Mouse (Mus musculus) lung, adult 18-20 months (tissue): Measurements from ENCODE around the gene Acsl1.

ENCODE experiments used
- DNase-seq, 2 experiments: peaks; one replicate each; pipeline ENCODE4 v3.0.0; 2022; ENCODE audit warnings: mixed read lengths in 2 of 2

The Acsl1 gene

DNA sequence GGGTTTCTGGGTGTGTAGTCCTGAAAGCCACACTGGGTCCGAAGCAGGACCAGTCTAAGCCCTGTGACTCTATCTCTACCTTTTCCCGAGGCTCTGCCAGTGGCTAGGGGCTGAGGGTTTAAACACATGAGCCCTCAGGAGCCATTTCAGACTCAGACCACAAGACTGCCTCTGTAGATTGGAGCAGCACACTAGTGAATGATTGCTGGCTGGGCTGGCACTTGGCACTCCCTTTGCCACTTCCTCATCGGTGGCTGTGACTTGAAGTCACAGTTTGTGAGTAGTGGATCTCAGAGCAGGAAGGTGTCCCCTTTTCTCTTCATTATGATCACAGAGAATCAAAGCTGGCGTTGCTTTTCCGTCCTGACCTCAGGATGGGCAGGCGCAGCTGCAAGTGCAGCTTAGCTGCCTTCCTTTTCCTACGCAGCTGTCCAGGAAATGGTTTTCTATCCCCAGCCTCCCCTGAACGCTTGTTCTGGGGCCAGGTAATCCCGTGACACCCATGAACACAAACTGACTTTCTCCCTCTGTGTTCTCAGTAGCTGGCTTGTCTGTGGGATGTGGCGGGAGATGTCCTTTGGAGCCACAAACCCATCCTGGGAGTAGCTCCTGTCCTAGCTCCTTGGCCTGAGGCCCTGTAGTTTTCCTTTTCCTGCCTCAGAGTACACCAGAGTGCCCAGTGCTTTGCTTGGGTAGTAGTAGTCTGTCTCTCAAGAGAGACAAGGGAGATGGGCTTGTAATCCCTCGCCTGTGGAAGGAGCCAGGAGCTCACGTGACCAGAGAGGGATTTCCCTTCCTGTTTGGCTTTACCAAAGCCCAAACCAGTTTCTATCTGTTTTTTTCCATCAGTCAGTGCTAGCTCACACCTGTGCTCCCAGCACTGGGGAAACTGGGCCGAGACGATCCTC lies 37.9 kb downstream of the Acsl1 start:
- no peak for DNase-seq

DNA sequence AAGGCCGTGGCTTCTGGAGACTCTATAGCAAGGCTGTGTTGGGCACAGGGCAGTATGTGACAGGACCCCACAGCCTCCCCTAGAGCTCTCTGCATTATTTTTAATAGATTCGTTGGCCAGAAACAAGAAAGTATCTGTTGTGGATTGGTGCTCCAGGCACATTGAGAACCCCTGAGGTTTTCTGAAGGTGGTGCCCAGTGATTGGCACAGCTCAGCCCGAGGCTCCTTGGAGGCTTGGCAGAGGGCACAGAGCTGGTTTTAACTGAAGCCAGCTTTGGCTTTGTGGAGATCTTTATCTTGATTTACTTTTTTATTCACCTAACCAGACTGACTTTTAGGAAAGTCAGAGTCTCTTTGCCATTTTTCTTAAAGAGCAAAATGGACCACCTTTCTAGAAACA lies 38.6 kb downstream of the Acsl1 start:
- DNase-seq: no peak

DNA sequence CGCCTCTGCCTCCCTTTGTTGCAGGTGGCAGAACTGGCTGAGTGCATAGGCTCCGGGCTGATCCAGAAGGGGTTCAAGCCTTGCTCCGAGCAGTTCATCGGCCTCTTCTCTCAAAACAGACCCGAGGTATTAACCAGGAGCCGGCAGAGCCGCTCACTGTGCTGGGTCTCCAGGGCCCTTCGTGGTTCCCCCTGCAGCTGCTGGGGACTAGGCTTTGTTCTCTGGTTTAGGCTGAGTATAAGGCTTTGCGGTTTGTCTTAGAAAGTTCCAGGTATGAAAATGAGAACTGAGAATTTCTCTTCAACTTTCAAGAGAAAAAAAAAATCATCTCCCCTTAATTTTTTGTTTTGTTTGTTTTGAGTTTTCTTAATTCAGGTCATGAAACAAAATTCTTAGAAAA lies 40.5 kb downstream of the Acsl1 start:
- DNase-seq: no peak

DNA sequence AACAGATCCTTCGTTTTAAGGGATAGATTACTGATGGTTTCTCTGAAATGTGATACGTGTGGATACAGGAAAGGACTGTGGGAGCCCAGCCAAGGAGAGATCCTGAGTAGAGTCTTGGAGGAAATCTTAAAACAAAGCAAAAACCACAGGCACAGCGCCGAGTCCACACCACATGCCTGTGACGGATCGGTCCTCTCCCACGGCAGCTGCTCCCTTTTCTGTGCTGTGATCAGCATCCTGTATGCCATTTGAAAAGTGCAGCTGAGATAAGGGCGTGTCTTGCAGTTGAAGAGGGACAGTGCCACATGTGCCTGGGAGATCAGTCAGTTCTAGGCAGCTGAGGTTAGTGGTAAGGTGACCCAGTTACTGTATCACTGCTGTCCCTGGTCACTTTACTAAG lies 41.7 kb downstream of the Acsl1 start:
- DNase-seq: no peak

DNA sequence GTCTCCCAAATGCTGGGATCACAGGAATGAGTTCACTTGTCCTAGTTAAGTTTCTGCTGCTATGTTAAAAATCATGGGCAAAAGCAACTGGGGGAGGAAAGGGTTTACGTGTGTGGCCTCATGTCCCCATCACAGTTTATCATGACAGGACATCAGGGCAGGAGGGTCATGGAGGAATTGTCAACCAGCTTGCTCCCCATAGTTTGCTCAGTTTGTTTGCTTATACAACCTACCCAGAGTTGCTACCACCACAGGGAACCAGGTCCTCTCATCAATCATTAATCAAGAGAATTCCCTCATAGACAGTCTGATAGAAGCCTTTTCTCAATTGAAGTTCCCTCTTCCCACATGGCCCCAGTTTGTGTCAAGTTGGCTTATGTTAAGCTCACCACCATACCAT lies 43.2 kb downstream of the Acsl1 start:
- DNase-seq: no peak

DNA sequence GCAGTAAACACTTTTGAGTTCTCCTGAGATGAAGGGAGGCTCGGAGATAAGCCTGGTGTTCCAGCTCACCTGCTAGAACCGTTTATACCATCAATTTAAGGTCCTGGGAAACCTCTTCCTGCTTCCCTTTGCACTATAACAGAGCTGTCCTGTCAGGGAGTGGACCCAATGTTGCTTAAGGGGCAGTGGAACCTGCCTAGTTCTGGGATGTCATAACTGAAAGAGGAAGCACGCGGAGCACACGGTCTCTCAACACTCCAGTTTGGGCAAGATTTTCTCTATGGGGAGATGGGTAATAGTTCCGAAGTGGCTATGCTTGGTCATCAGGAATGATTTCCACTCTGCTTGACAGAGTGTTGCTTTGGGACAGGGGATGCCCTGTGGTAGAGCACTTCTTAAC lies 49.8 kb downstream of the Acsl1 start:
- DNase-seq: no peak

DNA sequence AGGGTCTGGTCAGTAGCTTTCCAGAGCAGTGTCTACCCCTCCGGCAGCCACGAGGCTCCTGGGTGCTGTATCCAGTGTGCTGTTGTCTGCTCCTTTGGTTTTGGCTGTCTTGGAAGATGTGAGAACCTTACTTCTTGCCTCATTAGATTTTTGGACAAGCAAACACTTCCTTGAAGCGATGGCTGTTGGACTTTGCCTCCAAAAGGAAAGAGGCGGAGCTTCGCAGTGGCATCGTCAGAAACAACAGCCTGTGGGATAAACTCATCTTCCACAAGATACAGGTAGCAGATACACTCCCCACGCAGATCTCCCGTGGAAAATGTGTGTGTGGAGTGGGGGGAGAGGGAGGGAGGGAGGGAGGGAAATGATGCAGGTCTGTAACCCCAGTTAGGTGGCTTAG lies 55.3 kb downstream of the Acsl1 start:
- no peak for DNase-seq

DNA sequence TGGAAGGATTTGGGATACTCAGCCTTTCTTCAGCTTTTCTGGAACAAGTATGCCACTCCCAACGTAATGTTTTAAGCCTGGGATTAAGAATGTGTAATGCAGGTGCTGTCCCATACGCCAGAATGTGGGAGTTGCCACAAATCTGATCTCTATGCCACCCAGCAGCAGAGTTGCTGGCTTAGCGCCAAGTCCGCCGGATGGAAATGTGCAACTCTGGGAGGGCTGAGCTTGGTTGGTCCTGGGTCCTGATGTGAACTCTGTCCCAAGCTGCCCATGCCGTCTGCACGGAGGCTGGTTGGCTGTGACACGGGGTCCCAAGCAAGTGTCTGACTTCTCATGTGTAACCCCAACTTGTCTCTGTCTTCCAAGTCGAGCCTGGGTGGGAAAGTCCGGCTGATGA lies 56.0 kb downstream of the Acsl1 start:
- no peak for DNase-seq

DNA sequence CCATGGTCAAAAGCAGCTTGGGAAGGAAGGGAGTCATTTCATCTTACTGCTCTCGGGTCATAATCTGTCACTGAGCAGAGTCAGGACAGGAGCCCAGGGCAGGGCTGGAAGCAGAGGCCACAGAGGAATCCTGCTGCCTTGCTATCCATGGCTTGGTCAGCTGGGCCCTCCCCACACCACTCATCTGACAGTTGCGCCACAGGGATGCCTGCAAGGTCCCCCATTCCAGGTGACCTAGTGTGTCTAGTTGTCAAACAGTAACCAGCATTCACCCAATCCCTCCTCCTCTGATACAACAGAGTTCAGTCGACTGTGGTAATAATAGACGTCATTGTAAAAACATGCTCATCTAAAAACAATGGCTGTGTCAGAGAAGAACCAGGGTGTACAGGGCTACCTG lies 58.7 kb downstream of the Acsl1 start:
- no peak for DNase-seq

DNA sequence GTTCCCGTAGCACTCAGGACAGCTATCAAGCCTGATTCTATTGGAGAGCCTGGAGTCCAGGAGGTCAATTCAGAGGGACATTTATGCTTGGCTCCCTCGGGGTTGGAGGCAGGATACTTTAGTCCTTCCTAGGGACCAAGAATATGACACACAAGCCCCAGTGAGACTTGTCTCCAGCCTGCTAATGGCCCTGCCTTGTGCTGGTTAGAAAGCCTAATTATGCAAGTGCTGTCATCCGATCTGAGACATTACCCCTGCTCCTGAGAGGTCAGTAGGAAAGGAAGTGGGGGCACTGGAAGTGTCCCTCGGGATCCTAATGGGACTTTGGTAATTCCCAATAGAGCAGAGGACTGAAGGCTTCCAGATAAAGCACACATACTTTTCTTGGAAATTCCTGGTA lies 59.7 kb downstream of the Acsl1 start:
- DNase-seq: no peak

DNA sequence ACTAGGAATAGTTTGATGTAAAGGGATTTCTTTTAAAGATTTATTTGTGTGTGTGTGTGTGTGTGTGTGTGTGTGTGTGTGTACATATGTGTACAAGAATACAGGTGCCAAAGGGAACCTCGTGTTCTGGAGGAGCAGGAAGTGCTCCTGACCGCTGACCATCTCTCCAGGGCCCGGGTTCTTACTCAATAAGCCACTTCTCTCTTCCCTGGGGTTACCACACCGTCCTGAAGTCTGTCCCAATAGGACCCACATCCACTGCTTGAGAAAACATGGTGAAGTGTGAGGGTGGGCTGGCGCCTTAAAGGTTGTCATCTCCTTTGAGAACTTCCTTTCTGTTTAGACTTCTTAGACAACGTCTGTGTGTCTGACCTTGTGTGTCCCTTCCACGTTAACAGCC lies 63.1 kb downstream of the Acsl1 start:
- peak in 1 of 2 experiments; percentile 20 for DNase-seq

DNA sequence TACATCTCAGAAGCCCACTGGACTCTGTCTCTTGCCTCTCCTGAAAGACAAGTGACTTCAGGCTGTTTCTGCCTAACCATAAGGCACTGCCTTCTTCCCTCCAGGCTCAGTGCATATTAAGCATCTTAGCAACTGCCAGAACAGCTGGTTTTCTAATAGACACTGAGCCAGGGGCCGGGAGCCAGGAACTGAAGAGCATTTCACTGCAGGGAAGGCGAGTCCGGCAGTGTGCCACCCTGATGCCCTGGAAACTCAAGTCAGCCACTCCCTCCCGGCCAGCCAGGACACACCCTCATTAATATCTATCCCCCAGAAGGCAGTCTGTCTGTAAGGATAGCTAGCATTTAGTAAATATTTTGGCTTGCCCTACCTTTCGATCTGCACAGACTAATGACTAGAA lies 68.9 kb downstream of the Acsl1 start:
- DNase-seq: peak; percentile 18 to 26

DNA sequence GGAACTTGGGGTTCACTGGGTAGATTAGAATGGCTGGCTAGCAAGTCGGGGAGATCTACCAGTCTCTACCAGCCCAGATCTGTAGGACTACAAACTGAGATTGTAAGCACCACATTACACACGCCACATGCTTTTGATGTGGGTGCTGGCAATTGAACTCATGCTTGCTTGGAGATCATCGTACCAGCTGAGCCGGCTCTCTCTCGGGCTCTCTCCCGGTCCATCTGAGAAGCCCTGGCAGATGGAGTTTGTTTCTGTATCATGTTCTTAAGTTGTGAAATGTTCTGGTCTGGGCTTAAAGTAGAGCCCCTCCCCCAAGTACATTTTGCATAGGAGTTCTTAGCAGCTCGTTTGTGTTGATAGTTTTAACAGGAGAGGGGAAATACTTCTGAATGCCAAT lies 72.4 kb downstream of the Acsl1 start:
- peak in 1 of 2 experiments; percentile 29 for DNase-seq

DNA sequence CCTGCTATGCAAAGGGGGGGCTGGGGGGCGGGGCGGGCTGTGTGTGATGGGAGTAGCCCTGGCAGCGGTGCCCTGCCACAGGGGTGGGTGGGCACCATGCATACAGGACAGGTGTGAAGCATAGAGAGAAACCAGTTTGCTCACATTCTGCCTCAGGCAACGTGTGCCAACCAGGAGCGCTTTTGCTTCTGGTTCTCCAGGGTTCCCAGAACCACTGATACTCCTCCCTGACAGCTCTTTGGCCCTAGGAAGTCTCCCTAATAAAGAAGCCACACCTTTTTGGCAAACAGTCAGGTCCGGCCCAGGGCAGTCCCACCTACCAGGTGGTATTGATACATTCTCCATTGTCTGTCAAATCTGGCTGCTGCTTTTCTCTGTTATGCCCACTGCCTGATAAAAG lies 72.8 kb downstream of the Acsl1 start:
- peak; percentile 14 to 50 for DNase-seq

DNA sequence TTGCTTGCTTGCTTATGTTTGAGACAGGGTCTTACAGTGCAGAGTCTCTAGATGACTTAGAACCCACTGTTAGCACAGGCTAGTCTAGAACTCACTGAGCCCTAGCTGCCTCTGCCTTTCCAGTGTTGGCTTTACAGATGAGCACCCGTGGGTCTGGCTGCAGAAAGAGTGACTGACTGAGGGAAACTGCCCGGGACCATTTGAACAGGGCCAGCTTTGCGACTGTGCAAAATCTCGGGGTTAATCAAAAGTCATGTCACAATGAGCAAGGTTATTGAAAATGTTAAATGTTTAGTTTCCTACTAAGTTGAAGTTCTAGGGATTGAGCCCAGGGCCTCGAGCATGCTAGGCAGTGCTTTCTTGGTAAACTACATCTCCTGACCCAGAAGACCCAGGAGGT lies 75.0 kb downstream of the Acsl1 start:
- no peak for DNase-seq

DNA sequence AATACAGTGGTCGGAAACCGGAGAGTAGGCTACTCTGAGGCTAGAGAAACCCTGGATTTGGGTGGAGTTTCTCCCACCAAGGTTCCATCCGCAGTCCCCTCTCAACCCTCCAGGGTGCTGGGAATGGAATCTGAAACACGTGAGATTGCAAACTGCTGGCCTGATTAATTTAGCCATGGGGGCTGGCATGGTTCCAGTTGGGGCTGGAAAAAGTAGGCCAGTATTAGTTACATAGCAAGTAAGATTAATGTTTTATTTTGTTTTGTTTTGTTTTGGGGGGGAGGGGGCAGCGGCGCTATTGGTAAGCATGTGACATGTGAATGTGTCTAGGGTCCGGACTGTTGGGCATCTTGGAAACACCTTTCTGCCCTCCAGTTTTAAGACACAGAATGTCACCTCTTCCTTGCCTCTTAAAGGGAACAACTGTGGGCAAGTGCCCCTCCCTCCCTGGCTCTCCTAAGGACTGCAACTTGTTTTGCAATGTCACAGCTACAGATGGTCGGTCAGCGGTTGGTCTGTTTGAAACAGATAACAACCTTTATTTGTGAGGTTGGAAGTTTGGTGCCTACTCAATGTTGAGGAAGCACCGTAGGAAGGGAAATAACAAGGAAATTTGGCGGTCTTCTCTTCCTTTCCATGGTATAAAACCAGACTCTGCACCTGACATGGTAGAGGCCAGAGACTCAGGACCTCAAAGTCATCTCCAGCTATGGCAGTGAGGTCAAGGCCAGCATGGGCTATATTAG lies 75.8 kb downstream of the Acsl1 start:
- peak; percentile 20 to 38 for DNase-seq

DNA sequence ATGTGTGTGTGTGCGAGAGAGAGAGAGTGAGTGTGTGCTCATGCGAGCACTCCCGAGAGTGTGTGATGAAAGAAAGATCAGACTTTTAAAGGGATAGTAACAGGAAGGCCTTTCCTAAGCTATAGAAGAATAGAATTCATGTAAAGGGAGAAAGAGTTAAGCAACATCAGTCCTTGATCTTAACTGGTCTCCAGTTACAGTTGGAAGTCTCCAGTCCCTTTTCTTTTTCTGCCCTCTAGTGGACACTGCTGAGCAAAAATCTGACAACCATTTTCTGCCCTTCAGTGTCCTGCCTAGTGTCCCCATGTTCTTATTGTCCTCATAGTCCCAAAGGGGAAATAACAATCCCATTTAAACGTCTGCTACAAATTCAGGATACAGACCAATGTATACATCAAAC lies 76.4 kb downstream of the Acsl1 start:
- DNase-seq: peak in 1 of 2 experiments; percentile 60

DNA sequence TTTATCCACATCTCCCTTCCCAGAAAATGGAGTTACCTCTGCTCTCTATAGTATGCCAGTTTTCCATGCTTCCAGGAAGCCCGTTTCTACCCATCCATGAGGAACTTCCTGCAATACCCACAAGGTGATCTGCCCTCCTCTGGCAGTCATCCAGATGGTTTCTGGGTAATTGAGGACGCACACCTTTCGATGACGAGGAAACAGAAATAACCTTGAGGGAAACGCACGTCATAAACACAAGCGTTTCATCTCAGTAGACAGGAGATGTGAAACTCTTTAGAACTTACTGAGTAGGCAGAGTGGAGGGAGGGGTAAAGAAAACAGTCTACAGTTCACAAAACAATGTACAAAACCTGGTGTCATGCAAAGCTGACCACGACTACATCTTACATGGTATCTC lies 79.2 kb downstream of the Acsl1 start:
- DNase-seq: no peak

DNA sequence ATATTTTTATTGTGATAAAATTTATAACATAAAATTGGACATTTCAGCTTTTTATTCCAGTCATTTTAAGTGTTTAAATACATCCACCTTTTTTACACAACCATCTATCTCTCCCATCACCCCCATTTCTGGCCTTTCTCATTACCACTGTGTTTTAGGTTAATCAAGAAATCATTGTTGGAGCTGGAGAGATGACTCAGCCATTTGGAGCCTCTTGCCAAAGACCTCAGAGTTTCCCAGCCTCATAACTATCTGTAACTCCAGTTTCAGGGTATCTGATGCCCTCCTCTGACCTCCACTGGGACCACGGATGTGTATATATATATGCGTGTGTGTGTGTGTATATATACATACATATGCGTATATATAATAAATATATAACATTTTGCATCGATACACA lies 80.2 kb downstream of the Acsl1 start:
- DNase-seq: no peak

DNA sequence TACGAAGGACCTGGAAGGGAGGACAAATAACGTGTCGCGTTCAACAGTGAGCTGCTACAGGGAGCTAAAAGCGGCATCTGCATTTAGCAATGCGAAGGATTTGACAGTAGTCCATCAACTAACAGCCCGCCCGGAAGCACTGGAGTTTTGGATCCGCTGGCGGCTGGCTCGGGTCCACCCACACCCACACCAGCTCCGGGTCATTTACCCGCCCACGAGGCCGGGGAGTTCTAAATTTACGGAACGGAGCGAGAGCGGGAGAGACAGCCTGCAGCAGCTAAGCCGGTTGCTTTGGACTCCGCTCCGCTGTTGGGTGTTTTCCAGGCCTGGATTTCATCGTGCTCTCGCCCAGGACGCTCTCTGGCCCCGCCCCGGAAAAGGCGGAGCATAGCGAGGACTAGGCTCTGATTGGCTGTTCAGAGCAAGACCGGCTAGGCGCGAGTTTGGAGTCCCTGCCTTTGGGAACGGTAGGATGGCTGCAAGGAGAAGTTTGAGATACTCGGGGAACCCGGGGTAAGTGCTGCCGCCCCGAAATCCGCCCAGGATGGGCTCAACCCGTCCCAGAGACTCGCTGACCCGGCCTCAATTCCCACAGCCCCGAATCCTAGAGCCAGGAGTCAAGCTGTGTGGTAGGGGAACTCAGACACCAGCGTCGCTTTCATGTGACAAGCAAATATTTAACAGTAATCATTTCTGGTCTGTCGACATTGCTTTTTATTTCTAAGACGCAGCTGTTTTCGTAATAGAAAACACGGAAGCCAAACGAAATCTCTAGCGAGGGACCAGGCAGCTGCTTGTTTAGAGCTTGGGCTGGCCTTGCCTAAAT lies 81.0 kb downstream of the Acsl1 start, which contains the start of gene Cenpu:
Cenpu (plus strand) TSS at position 414 of the 826 bp plus-strand sequence.
- peak; percentile 99 to 100 for DNase-seq

DNA sequence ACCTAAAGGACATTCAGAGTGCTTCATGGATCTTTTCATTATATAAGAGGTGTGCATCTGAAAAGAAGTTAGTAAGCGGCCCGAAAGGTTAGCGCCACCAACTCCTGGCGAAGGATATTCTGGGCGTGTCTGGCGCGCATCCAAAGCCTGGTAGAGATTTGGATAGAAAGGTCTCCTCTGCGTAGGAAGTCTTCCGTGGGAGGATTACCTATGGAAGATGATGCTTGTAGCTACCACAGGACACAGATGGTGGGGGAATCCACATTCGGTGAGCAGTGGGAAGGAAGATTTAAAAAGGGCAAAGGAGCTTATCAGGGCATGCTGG lies 81.6 kb downstream of the Acsl1 start:
- no peak for DNase-seq

DNA sequence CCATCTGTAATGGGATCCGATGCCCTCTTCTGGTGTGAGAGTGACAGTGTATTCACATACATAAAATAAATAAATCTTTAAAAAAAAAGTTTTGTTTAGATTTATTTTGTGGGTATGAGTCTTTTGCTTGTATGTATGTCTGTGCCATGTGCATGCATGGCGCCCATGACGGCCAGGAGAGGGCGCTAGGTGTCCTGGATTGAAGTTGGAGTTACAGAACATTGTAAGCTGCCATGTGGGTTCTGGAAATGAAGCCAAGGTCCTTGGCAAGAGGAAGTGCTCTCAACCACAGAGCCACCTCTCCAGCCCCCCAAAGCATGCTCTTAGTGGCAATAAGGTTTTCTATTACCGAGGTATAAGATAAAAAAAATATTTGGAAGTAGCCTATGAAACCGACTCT lies 88.6 kb downstream of the Acsl1 start:
- DNase-seq: peak; percentile 42 to 47

DNA sequence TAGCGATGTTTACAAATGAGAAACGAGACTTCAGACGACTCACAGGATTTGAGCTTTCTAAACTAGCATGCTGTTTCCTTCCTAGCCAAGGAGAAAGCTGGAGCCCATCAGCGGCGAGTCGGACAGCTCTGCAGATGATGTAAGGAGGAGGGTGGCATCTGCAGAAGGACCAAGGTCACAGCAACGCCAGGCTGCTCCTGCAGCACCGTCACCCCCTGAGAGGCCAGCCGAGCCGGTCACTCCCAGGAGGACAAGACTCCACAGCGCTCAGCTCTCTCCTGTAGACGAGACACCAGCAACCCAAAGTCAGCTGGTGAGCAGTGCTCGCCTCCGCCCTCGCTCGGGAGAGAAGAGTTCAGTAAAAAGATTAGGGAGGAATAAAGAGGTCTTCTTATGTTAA lies 91.5 kb downstream of the Acsl1 start:
- DNase-seq: no peak
